Mouse (Mus musculus): ENCODE data around the gene Htatip2.

The Htatip2 gene

DNA sequence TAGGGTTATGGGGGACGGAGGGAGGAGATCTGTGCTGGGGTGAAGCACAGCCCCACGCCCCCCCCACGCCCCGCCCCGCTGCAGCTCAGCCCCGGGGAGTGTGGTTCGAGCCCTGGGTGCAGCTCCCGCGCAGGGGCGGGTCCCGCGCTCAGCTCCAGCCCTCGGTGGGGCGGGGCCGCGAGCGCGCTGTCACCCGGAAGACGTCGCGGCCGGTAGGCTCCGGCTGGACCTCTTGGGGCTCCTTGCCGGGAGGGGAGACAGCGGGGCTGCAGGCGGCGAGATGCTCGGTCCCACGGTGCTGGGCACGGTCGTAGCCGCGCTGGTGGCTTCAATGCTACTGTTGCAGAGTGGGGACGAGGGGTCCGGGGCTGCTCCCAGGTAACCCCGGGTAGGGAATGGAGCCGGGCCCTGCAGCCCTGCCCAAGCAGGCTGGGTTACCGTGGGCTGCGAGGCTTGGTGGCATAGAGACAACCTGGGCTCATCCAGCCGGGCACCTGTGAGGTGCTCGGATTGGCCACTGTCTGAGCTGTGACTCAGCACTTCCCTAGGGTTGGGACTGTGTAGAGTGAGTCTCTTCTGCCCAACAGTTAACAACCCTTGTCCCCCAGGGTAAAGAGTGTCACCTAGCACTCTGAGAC is at the start of gene Htatip2:
TSS of gene Htatip2 (plus strand) at position 182 of the 638 bp plus-strand sequence.
- DNase-seq (ENCODE audit: low spot score) = no peak

DNA sequence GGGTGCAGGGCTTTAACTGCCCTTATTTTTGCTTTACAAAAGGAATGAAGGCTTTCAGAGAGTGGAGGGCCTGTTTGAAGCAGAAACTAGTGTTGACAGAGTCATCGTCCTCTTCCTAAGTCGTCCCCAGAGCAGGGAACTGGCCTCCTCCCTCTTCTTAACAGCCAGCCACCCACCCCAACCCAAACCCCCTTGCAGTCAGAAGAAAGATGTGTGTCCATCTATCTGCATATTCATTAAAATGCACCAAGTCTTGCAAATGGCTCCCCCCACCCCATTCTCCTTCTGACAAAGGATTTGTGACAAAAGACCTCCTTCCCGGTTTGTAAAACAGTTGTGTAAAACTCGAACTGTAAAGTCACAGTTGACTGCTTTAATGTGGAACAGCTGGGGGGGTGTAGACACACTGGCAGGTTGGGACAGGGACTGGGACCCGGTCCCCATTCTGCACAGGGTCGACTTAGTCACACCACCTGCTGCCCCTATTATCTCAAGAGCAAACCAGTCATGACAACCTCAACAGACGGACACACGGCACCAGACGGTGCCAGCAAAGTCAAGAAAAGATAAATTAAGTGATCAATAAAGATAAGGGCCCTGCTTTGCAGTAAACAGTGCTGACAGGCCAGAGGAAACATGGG is 49.4 kb upstream of the Htatip2 start:
- DNase-seq (ENCODE audit: low spot score) = no peak

DNA sequence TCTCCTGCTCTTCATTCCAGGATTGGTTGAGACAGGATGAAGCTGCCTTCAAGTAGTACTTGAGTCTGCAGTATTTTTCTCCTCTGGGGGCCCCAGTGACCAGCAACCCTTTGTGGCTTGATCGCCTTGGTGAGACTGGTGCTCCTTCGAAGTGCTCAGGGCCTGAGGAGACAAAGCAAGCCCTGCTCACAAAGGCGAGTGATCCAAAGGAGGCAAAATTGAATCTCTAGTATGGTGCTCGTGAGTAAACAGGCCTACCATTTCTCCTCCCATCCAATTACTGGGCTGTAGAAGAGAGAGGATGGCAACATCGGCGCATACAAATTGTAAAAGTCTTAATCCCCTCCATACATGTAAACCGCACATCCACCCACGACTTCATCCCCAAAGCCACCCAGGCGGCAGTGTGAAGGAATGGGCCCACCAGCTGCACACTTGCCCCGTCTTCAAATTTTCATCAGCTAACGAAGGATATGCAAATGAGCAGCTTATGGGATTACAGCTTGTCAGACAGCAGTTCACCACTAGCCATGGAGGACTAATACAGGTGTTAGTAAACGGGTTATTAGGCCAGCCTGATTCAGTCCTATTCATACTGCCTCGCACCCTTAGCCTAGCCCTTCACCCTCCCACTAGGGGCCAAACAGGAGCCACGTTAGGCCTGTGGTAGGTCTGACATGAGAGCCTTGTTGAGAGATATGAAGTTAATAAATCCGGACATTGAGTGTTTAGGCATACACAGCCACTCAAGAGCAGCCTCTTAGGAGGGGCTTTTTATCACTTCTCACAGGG is 40.8 kb upstream of the Htatip2 start:
- no peak for DNase-seq (ENCODE audit: low spot score)

DNA sequence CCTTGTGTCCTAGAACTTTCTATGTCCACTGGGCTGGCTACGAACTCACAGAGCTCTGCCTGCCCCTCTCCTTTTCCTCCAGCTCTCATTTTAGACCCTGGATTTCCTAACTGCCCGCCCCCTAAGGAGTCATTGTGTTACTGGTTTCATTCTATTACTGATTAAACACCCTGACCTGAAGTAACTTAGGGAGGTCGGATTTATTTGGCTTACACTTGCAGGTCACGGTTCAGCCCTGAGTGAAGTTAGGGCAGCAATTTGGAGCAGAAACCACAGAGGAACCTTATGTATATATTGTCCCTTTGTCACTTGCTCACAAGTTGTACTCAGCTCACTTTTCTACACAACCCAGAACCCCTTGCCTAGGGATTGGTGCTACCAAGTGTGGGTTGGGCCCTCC is 24.6 kb upstream of the Htatip2 start:
- no peak for DNase-seq (ENCODE audit: low spot score)

DNA sequence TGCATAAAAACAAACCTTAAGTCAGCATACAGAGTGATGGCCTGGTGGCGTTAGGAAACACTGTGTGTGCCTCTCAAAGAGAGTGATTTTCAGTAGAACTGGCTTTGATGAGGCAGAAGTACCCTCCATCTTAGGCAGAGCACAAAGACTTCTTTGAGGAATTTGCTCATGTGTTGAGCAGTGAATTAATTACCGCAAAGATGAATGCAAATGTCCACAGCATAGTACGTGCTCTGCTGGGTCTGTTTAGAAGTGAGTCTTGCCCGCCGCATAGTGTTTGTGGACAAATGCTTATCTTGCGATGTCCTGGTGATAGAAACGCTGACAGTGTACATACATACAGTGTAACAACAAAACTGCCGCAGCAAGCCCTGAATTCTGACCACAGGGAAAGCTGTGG is 19.5 kb upstream of the Htatip2 start:
- no peak for DNase-seq (ENCODE audit: low spot score)

DNA sequence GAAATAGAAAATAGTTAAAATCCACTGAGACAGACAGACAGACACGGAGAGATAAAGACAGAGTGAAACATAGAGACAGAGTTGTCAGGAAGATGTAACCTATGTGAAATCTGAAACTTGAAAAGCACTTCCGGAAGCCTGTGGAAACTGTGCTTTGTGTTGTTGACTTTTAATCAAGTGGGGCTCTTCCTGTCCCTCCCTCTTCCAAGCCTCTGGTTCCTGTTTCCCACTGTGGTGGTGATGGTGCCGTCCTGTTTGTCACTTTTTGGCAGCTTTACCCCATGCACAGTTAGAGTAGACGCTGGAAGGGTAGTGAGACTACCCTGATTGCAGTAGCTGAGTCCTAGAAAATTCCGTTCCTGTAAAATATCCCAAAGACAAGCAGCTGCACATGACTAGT is 17.4 kb upstream of the Htatip2 start:
- no peak for DNase-seq (ENCODE audit: low spot score)

DNA sequence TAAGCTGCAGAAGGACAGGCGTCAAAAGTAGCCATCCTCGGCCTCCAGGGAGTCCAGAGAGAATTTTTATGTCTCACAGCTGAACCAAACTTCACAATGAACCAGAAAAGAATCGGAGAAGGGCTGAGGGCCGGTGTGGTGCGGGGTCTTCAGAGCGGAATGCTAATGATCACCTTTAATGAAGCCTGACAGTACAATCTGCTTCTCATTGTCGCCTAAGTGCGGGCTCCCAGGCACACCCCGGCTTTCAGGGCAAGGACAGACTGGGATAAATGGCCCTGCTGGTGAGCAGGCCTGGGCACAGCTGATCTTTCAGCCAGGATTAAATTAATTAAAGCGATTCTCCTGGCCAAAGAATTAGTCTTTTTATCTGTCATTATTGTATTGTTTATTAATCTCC is 17.0 kb upstream of the Htatip2 start:
- no peak for DNase-seq (ENCODE audit: low spot score)

DNA sequence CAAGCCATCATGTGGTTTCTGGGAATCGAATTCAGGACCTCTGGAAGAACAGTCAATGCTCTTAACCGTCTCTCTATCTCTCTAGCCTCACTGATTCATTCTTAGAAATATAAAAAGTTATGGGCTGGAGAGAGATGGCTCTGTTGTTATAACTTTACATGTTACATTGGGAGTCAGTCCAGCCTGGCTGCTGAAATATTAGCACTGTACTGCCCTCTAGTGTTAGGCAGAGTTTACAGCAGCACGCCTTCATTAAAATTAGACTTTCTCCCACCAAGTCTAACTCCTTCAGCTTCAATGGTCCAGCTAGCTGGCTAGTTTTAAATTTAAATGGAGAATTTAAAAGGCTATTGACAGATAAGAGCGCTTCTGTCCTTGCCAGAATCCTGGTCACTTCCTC is 7.8 kb upstream of the Htatip2 start:
- DNase-seq (ENCODE audit: low spot score) = no peak

DNA sequence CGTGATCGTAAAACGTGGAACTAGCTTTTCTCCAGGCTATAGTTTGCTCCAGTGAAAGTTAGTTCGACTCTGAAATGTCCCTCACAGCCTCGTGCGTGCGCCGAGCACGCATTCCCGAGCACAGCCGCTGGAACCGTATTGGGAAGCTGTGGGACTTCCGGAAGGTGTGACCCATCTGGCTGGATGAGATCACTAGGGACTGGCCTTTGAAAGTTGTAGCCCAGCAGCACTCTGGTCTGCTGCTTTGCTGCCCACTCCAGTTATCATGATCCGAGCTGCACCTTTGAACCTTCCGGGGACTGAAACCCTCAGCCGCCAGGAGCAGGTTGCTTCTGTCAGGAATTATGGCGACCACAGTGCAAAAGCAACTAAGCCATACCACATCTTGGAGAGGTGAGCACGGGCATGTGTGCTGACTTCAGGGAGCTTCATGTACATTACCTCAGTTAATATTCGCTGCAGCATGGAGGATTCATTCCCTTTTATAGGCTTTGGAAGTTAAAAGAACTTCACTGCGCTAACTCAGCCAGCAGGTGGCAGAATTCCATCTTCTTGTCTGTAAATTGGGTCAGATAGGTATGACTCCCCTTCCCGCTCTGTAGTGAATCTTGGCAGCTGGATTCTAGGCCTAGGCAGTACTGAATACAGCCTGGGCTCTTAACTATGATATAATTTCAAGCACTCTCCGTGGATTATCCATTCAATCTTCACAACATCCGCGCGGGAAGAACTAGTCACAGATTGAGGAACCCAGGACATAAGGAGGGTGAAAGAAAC is 6.0 kb upstream of the Htatip2 start:
- no peak for DNase-seq (ENCODE audit: low spot score)

DNA sequence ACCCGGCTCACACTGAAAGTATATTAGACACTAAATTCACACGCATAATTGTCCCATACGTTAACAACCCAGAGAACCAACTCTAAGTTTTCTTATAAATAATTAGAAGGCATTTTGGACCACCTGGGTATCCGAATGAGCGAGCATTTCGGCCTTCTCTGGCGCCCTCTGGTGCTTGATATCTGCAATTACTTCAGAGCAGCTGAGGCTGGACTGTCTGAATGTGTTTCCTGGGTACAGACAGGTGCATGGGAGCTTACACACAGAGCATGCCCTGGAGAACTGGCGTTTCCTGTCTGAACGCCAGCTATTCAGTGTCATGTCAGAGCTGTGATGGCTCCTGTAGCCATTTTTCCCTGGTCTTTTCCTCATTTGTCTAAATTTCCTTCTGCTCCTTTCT is 4.1 kb upstream of the Htatip2 start:
- DNase-seq (ENCODE audit: low spot score) = no peak

DNA sequence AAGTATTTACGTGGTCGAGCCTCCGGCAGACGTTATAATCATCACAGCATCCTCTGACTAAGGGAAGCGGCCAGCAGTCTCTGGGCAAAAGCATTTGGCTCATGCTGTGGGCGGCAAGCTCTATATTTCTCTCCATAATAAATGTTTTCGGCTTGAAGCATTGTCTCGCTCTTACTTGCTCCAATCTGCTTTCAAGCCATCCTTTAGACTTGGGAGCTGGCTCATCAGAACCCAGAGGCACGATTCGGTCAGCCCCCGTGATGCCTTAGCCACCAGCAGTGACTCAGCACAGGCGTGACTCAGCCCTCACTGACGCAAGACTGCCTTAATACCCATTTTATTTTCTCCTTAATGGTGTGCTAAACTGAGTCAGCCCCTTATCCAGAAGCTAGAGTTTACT is 3.7 kb downstream of the Htatip2 start:
- peak; percentile 42 for DNase-seq (ENCODE audit: low spot score)

DNA sequence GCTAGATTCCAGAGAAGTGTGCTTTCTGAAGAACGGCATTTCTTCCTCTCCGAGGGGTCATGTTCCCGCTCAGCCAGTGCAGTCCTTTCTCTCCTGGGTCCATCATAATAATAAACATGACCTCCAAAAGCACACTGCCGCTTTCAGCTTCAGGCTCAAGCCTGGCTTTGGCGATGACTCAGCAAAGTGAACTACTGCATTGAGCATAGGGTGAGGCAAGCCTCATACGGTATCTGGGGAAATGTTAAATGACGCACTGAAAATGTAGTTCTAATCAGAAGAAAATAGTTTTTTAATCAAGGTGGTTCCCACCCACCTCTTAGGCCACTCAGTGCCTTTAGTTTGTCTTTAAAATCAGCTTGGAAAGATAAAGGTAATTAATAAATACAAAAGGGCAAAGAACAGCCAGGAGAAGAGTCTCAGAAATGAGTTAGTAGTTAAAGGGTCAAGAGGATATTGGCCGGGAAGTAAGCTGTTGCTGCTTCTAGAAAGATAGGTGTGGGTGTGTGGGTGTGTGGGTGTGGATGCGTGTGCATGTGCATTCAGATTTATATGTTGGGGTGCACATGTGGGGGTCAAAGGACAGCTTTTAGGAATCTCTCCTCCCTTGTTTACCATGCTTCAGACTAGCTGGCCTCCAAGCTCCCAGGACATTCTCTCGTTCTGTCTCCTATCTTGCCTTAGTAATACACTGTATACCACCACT is 5.2 kb downstream of the Htatip2 start:
- no peak for DNase-seq (ENCODE audit: low spot score)

DNA sequence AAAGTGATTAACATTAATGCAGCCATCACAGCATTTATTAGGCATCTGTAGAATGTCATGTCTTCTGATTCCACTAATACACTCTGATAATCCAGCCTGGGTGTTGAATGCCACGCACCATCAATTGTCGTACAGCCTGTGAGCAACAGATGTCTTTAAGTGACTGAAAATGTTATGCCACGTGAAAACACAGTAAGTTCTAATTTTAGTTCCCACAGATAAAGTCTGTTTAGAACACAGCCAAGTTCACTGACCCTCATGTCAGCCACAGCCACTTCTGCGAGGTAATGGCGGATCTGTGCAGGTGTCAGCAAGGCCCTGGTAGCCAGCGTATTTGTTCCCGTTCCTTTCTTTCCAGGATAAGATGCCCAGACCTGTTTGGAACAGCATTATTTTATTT is 7.3 kb downstream of the Htatip2 start:
- DNase-seq (ENCODE audit: low spot score) = no peak

DNA sequence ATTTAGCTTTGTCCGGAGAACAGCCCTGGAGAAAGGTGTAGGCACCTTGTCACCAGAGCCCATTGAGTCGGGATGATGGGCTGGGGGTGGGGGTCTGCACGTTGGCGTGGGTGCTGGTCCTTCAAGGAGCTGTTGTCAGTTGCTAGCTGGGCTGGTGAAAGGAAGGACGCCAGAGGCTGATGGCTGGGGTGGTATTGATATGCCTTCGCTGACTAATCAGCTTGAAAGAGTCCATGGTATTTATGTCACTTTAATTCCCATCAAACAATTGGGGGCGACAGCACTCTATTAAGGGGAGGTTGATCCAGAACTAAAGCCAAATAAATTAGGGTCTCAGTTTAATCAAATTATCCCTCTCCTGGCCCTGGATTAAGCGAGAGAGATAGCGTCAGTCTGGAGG is 9.6 kb downstream of the Htatip2 start:
- no peak for DNase-seq (ENCODE audit: low spot score)

DNA sequence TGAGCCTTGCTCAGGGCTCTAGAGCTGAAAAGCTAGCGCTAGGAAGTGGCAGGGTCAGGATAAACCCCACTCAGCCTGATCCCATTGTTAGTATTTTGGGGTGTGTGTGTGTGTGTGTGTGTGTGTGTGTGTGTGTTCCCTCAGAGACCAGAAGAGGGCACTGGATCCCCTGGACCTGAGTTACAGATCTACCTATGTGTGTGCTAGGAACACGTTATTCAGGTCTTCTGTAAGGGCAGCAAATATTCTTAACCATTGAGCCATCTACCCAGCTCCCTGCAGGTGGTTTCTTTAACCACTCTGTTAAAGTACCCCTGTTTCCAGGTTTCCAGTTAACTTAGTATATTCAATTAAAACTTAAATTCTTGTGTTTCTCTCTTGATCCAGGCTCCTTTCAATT is 15.5 kb downstream of the Htatip2 start:
- no peak for DNase-seq (ENCODE audit: low spot score)

DNA sequence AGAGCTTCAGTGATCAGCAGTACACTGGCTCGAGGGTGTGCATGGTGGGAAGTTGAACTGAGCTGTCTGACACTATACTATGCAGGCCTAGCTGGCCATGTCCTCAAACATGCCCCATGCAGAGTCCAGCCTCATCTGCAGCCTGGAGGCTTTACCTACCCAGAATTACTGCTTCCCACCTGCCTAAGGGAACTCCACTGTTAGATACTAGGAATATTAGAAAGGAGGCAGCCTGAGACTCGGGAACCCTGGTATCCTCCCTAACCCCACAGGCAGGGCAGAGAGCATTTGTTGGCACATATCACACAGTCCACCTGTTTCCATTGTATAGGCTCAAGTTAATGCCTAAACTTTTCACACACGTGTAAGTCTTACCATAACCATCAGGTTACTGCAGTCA is 18.7 kb downstream of the Htatip2 start:
- DNase-seq (ENCODE audit: low spot score) = no peak

DNA sequence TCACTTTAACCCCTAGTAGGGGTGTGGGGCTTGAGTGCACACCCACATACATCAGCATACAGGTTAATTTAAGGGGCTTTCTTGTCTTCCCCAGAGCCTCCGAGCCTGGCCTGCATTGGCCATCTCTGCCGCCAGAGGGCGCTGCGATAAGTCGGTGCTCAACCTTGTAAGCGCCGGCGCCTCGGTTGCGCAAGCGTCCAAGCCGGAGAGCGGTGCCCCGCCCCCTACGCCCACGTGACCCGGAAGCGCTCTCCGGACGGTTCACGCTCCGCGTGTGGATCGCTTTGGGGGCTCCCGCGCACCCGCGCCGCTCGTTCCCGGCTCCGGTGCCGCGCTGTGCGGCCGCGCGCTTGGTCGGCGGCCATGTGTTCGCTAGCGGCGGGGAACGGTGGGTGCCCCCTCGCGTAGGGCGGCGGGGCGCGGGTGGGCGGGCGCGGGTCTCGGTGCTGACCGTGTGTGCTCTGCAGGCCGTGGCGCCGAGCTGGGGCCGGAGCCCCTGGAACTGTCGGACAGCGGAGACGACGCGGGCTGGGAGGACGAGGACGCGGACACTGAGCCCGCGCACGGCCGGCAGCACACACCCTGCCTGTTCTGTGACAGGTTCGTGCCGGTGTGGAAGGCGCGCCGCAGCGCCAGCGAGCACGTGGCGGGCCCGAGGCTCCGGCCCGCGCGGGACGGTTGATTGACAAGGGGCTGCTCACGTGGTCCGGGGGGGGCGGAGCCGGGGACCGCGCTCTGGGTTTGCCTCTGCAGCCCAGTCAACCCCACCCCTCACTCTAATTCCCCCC is 19.4 kb downstream of the Htatip2 start, which contains the start of gene Prmt3:
TSS of gene Prmt3 (plus strand) at position 233 of the 788 bp plus-strand sequence.
- DNase-seq (ENCODE audit: low spot score) = peak; percentile 97

DNA sequence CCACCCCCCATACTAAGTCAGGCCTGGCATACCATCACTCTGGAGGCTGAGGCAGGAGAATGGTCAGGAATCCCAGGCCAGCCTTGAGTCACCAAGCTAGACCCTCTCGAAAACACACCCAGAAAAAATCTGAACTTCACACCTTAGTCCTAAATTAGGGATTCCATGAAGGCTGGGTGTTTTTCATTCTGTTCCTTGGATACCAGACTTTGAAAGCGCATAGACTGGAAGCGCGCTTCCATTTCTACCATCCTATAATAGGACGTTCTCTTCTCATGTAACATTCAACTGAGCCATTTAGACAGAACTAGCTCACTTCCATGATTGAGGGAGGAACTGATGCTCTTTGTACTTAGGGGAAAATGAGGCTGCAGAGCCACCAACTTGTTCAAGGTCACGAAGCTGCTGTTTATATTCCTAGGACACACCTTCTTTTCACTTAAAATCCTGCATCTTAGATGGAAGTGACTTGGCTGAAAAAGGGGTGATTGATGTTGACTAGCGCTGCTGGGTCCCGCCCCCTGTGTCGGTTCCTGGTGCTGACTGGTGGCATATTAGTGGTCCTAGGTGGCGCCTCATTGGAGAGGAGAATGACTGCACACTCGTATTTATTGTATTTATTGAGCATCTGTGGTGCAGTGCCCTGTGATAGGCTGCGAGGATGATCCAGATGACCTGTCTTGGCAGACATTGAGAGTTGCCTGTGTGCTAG is 20.1 kb downstream of the Htatip2 start:
- peak; percentile 47 for DNase-seq (ENCODE audit: low spot score)

DNA sequence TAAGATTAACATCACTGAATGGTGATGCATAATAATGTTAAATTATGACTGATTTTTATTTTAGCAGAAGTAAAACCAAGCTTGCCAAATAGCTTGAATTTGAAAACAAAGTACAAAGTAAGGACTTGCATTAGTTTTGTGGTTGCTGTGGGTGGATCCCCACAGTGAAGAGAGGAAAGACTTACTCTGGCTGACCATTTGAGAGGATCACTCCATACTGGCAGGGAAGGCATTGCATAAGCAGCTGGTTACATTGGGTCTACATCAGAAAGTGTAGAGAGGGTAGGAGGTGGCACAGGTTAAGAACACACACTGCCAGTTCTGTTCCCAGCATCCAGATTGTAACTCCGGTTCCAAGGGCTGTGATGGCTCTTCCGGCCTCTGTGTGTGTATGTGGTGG is 24.1 kb downstream of the Htatip2 start:
- no peak for DNase-seq (ENCODE audit: low spot score)

DNA sequence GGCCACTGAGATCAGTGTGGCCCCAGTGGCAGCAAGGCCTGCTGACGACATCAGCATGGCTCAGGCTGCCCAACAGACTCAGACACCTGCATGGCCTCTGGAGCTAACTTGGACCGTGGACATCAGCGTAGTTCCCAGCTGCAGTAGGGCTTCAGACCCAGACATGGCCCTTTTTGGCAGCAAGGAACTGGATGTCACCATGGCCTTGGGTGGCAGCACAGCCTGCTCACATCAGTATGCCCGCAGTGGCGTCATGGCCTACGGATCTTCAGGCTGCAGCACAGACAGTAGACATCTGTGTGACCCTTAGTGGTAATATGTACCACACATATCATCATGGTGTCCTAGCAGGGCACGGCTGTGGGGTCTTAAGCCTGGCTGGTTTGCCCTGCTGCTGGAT is 26.2 kb downstream of the Htatip2 start:
- DNase-seq (ENCODE audit: low spot score) = no peak

Data from left cerebral cortex, adult 11 months (tissue).